Mouse (Mus musculus): Measurements from ENCODE around the gene Ace. TPM values are rescaled to one million over a fixed set of nuclear protein-coding genes. Genes with fewer than 3 reads are reported as not detected.

The Ace gene
- total RNA-seq, 1 experiment from 2014 or later = 0.27 TPM

GRCm38 (mm10) chr11:106036548-106037417 lies 69.0 kb downstream of the Ace start, which contains the start of gene Dcaf7:
TSS of gene Dcaf7 (plus strand) at chr11:106036872.
- peak; percentile 94 for ATAC-seq (replicated peaks; ENCODE audit: low read depth, poor library complexity, severe bottlenecking)

- peak; percentile 43 for ATAC-seq (replicated peaks; ENCODE audit: low read depth, poor library complexity, severe bottlenecking)
These were observed 69.6 kb downstream of the Ace start for GRCm38 (mm10) chr11:106037418-106037751.

Other genes with a start within 250 kb of the Ace start
- 1.4 and 2.2 TPM in 2 replicates for gene Cyb561, start 14.6 kb upstream of the Ace start, total RNA-seq (2017)
- not detected in 2 replicates for gene Ace3, start 26.7 kb downstream of the Ace start, total RNA-seq (2017)
- gene Kcnh6, start 40.2 kb downstream of the Ace start, total RNA-seq (2017) = not detected in 2 replicates
- 56.2 and 68.3 TPM in 2 replicates for gene Dcaf7, start 68.9 kb downstream of the Ace start, total RNA-seq (2017)
- gene Taco1, start 98.1 kb downstream of the Ace start, total RNA-seq (2017) = 14.5 and 21.1 TPM in 2 replicates
- gene Map3k3, start 116.7 kb downstream of the Ace start, total RNA-seq (2017) = 14.7 and 28.0 TPM in 2 replicates
- not detected in 2 replicates for gene Gm10840, start 192.9 kb downstream of the Ace start, total RNA-seq (2017)
- gene Limd2, start 192.9 kb downstream of the Ace start, total RNA-seq (2017) = 22.7 and 26.6 TPM in 2 replicates
- gene Strada, start 234.2 kb downstream of the Ace start, total RNA-seq (2017) = 22.1 and 25.4 TPM in 2 replicates
- 170 and 212 TPM in 2 replicates for gene Ccdc47, start 248.4 kb downstream of the Ace start, total RNA-seq (2017)
- gene Ddx42, start 249.0 kb downstream of the Ace start, total RNA-seq (2017) = 86.2 and 103 TPM in 2 replicates

All from common myeloid progenitor, adult 5-6 weeks (primary cell).